Mouse (Mus musculus): ENCODE measurements at regions not wholly inside any gene's neighbourhood (a gene's known extent, or its start where the extent isn't known, plus 50 kb on each side); places are given as distances from the start of the nearest gene placed in this dataset.

GRCm38 (mm10) chr15:7692096-7692495 is 118.5 kb upstream of the Gdnf start:
- no peak for ATAC-seq (ENCODE audit: low TSS enrichment)

GRCm38 (mm10) chr15:7694037-7694436 is 116.6 kb upstream of the Gdnf start:
- ATAC-seq (ENCODE audit: low TSS enrichment): no peak

DNA sequence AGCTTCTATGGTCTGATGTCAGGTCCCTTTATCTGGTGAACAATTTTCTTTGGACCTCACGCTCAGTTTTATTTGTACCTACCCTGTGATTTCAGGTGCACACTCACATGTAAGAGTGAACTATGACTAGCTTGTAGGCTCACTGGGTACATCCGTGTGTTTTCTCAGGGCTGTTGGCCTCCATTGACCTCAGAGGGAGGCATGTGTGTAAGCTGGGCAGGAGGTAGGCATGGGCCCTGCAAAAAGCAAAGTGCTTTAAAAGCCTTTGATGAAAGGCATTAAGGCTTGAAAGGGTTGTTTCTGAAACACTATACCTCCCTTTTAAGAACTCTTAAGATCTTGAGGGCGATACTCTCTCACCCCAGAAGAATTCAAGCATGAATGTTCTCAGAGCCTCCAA is 112.9 kb upstream of the Gdnf start:
- ATAC-seq (ENCODE audit: low TSS enrichment): no peak

- no peak for ATAC-seq (ENCODE audit: low TSS enrichment)
These were observed 101.8 kb upstream of the Gdnf start for GRCm38 (mm10) chr15:7708836-7709235.

DNA sequence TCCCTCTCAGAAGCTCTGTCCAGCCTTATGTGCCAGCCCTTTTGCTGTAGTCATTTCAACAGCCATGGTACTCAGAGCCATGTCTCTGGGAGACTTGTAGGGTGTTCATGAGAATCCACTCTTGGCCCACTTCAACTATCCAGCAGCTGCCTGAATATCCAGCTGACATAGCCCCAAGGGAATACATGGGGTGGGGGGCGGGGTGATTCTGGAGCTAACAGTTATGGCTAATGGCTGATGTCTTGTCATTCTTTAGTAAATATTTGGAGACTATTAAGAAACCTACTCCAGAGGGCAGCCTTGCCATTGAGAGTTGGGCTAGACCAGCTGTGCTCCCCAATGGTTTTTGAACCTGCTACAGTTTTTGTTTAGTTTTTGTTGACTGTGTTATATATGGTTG is 96.0 kb upstream of the Gdnf start:
- ATAC-seq (ENCODE audit: low TSS enrichment): no peak

DNA sequence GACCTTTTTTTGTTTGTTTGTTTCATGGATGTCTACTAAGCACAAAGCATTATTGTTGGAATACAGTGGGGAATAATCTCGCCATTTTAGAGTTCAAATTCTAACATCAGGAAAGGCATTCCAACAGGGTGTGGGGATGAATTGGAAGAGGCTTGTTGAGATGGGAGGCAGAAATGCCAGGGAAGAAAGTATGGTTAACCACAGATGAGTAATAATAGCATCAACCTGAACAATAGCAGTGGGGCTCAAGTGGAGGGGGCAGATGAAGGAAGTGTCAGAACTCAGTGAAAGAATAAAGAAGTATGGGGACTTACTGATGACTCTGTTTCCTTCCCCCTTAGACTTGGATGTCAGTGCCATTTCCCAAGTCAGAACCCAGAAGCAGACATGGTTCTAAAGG is 94.5 kb upstream of the Gdnf start:
- no peak for ATAC-seq (ENCODE audit: low TSS enrichment)

- no peak for ATAC-seq (ENCODE audit: low TSS enrichment)
These were observed 87.4 kb upstream of the Gdnf start for GRCm38 (mm10) chr15:7723202-7723721.

DNA sequence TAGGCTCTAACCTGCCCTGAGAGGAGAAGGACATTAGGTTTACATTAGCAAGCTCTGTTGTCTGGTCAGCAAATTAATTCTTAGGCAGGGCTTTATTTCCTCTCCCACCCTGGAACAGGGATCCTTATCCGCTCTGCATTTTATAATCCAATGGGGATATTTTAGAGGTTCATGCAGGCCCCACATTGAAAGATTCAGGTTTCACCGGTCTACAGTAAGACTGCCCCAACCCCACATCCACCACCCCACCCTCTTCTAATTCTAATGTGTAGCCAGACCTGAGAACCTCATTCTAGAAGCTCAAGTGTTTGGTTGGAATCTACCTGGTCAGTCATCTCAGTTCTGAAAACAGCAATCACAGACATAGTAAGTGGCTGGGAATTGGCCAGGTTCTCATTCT is 86.9 kb upstream of the Gdnf start:
- no peak for ATAC-seq (ENCODE audit: low TSS enrichment)

DNA sequence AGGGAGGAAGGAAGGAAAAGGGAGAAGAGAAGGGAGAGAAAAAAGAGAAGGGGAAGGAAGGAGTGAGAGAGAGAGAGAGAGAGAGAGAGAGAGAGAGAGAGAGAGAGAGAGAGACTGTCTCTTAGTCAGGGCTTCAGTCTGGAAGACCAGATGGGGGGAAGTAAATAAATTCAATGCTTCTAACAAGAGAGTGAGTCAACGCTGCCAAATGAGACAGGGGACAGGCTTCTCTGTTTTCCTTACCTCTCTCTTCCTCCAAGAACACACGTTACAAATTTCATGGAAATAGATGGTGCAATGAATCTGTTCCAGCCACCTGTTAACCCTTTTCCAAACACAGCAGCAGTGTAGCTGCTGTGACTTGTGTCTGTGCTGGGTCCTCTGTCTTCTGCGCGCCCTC is 85.1 kb upstream of the Gdnf start:
- no peak for ATAC-seq (ENCODE audit: low TSS enrichment)

DNA sequence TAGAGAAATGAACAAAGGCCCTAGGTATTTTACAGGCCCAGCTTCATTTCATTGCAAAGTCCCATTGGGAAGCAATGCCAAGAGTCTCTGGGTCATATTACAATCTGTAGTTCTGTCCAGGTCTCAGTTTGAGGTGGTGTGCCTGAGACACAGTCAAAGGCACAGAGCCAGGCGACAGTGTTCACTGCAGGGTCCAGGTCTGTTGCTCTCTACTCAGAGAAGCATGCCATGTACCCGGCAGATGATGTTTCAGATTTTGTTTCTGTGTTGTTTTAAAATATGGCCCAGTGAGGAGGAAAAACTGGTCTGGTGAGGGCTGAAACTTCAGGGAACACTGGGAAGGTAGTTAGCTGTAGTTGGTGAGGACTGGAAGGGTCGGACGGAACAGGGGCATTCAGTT is 63.1 kb upstream of the Gdnf start:
- ATAC-seq (ENCODE audit: low TSS enrichment): no peak

- ATAC-seq (ENCODE audit: low TSS enrichment): no peak
These were observed 60.2 kb upstream of the Gdnf start for GRCm38 (mm10) chr15:7750441-7750840.

Data from frontal cortex, adult (tissue).